Mouse (Mus musculus) frontal cortex, postnatal 25 days (tissue): Measurements from ENCODE around the gene Ddx54.

Source experiments
- DNase-seq, 2 experiments: peaks; one replicate each; pipeline ENCODE4 v3.0.0; 2022; ENCODE audit warnings: low spot score in 2 of 2

The Ddx54 gene

DNA sequence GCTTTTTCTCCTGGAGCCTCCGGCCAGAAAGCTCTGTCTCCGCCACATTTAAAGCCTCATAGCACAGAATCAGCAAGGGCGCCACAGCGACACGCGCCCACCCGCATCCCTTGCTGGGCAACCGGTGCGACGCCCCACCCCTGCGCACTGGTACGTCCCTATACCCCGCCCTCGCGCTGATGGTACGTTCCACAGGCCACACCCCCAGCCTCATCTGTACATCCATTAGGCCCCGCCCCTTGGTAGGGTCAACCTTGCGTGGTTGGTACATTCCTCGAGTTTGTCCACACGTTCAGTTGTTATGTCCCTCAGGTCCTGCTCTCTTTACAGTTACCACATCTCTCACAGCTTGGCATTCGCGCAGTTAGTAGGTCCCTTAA lies at the start of gene Ddx54, which contains the start of gene Rita1:
TSS of gene Ddx54 (plus strand) at position 298 of the 380 bp plus-strand sequence.
TSS of gene Rita1 (minus strand) at position 148 of the 380 bp plus-strand sequence.
- DNase-seq, result peak; percentile 99

DNA sequence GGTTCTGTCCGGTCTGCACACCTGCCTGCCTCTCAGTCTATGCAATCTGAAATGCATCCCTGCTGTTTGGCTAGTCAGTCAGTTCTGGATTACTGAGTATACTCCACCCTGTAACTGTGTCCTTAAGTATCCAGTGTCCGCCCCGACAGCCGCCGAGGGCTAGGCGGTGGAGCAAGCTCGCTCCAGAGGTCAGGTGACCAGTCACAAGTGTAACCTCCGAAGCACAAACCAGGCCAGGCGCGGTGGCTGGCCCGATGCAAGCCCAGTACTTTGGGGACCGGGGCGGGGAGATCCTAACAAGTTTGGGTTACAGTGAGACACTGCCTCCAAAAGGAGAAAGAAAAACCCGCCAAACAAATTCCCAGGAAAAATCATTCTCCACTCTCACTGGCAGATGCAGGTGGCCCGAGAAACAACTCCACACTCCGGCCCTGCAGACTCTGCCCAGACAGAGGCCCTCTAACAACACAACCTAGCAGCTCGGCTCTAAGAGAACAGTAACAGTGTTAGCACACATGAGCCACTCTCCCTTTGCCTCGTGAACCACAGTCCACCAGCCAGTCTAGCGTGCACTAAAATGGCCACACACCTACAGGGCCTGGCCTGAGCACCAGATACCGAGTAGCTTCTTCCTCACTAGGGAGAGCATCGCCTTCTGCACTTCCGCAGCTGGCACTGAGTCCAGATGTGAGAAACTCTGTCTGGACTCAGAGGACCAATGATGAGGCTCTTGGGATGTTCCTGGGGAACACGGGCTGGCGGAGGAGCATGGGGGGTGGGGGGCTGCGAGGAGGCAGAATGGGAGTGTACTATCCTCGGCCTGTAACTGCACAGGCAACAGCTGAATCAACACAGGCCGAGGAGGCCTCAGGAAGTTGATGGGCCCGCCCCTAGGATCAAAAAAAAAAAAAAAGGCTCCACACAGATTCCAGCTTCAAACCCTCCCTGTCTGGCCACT lies 49.3 kb upstream of the Ddx54 start:
- DNase-seq, result no peak

DNA sequence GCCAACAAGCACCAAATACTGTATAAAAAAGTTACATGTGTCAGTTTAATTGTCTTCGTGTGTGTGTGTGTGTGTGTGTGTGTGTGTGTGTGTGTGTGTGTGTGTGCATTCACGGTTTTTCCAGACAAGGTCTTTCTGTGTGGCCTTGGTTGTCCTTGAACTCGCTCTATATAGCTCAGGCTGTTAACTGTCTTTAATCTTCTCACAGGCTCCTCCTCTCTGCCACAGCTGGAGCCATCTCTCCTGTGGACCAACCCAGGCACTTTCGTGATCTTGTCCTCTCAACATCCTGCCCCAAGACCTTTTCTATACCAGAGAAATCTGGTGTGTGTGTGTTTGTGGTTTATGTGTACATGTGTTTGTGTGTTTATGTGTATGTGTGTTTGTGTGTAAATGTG lies 48.6 kb upstream of the Ddx54 start:
- no peak for DNase-seq

DNA sequence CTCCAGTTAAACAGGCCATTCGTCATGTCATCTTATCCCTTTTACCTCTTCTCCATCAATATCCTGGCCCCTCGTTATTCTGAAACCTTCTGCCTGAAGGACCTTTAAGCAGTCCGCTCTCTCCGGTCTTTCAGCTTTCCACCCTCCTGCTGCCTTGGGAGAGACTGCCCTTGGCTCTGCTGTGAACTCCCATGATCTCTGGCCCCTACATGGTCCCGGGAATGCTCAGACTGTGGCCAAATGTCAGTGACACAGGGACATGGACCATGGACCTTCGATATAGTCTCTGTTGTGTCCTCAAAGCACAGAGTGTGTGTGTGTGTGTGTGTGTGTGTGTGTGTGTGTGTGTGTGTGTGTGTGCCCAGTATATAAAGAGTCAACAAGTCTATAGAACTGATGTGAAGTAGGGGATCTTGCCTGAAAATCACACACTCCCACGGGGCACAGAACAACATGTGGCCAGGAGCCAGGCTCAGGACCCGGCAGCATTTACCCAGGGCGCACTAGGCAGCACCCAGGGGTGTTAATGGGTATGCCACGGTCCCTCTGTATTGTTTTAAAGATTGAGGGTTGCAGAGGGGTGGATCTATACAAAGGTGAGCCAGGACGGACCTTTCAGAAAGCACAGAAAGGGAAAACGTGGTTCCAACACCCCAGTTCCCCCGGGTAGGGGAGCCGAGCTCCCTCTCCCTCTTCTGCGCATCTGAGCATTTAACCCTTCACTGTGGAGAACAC lies 47.2 kb upstream of the Ddx54 start:
- DNase-seq, result no peak

DNA sequence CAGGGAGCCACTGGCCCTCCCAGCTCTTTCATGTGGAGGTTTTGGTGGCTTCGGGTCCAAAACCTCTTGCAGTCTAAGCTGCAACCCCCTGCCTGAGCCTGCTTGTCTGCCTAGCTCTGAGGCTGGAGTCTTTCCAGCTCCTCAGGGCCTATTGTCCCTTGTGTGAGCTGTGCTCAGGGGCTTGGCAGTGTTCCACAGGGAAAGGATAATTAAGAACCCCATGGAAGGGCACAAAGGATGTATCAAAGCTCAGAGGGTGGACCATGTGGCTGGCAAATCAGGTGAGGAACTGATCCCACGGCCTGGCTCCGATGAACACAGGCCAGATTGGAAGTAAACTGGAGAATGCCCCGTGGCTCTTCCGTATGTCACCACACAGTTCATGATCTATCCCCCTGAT lies 46.4 kb upstream of the Ddx54 start:
- DNase-seq, result no peak

DNA sequence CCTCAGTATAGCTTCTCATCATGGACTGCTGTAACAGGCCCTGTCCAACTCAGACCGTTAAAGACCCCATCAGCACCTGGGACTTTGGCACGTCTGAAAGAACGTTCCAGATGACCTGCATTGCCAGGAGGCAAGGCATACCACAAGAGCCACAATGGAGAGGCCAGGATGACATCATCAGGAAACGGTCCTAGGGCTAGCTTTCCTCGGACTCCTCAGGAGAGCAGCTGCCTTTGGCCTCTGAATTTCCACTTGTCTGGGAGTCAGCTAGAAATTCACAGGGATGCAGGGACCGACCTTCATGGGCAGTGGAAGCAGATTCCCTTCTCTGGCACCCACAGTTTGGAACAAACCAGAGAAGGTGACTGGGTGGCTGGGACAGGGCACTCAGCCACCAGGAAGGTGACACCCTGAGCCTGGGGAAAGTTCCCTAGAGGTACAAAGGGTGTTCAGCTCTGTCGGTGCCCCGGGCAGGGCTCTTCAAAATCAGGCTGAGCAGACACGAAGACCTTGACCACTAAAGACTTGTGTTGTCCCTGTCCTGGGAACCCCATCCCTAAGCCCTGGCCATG lies 45.8 kb upstream of the Ddx54 start:
- no peak for DNase-seq

DNA sequence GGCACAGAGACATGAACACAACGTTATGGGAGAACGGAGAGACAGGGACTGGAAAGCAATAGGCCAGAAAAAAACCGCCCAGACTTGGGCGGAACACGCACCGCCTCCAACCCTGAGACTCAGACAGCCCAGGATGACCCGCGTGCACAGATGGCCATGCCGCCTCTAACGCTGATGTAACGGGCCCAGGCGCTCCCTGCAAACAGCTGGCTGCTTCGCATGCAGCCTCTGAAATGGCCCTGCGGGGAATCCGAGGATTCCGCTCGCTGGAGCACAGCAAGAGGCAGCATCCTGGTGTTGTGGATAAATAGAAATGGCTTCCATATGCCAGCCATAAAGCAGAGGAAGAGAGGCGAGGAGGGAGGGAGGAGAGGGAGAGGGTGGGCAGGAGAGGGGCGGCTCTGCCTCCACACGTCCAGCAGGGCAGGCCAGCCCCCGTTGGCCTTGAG lies 45.3 kb upstream of the Ddx54 start:
- no peak for DNase-seq

DNA sequence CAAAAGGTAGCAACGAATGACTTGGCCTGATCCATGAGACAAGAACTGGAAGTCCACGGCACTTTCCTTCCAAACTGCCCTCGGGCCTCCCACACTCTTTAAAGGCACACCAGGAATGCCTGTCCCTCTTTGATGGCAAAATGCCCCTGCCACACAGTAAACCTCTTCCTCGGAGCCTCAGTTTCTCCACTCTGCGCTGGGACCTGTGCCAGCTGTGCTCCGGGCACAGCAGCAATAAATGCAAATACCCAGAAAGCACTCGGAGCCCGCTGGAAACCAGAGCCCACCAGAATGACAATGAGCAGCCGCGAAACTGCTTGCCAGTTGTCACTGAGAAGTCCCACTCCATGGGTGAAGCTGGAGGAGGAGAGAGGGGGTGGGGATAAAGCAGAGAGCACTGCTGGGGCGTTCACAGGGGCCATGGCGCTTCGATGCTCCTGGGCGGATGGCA lies 44.8 kb upstream of the Ddx54 start:
- no peak for DNase-seq

DNA sequence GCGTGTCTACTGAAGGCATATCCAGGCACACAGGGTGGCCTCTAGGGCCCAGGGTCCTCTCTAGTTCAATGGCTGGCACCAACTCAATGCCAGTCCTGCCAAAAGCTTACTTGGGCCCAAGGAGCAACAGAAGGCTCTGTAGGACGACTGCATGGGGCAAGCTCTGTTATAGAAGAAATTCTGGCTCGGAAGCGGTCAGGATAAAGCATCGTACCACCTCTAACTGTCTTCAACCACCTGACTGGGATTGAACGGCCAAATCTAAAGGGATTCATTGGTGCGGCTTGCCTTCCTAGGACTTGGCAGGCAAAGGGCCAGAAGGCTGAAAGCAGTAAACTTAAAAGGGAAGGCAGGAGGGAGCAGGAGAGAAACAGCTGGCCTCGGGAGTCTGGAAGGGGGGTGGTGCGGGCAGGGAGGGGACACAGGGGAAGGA lies 44.2 kb upstream of the Ddx54 start:
- no peak for DNase-seq

DNA sequence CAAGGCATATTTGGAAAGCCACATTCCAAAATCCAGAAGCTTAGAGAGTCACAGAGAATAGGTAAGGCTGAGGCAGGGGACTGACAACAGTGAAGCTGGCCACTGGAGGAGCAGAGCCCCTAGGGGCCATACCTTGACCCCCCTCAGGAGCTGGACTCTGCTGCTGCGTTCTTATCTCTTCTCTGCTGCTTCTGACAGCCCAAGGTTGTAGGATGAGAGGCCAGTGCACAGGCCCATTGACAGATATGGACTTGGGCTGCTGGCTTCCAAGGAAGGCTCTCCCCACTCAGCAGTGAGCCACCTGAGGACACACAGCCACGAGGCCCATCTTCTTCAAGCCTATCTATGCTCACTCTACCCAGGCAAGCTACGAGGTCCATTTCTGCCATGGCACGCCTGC lies 43.6 kb upstream of the Ddx54 start:
- no peak for DNase-seq

DNA sequence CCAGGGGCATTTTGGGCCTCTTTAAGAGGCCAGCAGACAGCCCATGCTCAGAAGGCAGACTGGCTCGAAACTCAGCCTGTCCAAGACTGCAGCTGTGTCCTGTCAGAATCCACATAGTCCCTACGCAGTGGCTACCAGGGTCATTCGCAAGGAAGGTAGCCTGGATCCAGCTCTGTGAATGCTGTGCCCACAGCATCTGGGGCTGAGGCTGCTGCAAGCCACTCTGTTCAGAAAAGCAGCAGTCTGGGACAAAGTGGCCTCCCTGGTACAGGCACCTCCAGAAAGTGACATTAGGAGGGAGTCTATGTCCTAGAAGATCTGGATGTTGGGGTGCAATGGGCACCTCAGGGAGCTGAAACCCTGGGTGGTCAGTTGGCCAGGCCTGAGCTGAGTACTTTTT lies 42.7 kb upstream of the Ddx54 start:
- no peak for DNase-seq

DNA sequence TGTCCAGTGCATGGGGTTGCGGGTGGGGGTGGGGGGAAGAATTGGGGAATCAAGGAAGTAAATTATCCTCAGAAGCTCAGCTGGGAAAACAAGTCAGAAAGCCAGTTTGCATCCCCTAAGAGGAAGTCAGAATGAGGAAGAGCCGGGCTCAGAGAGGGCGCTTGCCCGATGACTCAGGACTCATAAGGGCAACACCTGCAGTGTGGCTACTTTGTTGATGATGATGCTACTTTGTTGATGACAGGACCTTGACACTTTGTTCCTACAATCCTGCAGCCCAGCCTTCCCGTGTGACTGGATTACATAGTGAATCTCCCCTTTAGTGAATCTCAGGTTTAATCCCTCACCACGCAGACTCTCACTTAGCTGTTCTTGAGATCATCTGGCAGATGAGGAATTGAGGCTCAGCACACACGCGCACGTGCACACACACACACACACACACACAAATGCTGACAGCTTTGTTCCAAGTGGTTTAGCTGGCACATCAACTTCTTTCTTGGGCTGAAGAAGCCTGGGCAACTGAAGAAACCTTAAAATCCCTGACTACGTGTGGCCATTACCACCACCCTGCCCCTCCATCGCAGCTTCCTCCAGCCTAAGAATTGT lies 42.1 kb upstream of the Ddx54 start:
- DNase-seq, result no peak

DNA sequence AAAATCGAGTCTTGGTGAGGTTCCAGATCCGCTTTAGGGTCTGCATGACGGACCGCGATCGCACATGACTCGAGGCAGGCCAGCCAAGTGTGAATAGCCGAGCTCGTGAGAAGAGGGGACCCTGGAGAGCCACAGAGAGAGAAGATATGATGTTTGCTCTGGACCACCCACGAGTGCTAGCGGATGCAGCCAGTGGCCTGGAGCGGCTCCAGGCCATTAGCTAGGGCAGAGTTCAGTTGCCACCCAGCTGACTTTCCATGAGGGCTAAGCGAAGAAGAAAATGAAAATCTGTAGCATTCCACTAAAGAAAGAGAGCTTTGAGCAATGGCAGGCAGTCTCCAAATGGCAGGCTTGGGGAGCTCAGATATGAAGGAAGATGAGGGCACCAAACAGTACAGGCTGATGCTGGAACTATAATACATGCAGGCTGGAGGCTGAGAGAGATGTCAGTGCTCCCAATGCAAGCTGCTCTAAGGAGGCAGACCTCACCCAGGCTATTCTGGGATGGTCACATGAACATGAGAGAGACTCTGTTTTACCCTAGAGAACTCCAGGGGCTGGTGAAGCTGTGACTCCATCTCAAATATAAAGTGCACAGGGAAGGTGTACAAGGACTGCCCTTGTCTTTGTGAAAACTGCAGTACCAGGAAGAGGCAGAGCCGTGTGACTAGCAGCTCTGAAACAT lies 41.3 kb upstream of the Ddx54 start:
- DNase-seq, result no peak

DNA sequence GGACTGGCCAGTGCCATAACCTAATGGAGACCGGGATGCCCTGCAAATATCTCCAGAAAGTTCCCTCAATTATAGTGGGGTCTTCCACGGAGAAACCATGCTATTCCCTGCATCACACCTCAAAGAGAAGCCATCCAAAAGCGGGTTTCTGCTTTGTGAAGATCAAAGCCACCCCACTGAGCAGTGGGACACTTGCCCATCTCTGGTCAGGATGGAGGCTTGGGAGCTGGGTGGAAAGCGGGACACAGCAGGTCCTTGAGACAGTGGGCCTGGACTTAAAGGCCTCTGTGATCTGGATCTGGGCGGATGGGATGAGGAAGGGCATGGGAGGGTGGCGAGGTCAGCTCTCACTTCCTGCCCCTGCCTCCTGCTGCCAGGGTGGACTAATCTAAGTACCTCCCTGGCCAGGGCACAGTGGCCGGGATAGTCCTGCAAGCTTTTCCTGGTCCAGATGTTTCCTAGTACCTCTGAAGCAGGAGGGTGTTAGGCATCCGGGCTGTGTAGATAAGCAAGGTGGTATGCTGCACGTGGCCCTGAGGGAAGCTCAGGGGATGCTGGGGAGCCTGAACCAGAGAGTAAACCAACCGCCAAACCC lies 38.0 kb upstream of the Ddx54 start:
- no peak for DNase-seq

DNA sequence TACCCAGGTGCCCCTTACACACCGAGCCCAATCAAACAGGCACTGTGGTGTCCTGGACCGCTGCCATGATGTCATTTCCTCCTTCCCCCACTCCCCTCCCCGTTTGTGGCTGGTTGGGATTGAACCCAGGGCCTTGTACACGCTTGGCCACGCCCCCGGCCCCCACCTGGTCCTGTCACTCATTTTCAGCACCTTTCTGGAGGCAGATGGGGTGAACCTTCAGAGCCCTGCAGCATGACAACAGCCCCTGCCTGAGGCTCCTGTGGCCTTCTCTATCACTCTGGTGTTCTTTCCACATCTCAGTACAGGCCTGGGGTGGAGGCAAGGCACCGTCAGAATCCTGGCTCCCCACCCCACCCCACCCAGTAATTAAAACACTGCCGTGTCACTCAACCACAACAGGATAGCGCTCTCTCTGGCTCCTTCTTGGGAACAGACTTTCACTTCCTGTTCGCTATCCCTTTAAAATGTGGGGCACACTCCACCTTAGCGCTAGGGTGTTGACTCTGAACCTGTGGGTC lies 35.7 kb upstream of the Ddx54 start:
- no peak for DNase-seq

DNA sequence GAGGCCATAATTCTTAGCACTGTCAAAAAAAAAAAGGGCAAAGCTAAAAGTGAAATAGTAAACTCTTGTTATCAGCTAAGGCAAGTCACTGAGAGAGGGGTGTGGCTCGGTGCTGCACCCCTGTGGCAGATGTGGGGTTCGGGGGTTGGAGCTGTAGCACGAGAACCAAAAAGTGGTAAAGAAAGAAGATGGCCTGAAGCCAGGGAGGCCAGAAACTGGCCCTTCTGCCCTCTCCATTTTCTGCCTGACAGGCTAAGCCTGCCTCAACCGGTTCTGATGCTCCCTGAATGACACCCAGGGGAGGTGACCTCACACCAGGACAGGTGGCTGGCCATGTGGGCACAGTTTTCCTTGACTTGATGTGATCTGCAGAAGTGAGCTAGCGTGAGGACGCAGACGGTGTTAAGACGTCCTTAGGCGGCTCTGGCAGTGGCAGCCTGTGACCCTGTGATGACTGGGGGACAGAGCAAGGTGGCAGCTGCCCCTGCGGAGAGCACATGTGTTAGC lies 34.6 kb upstream of the Ddx54 start:
- DNase-seq, result no peak

DNA sequence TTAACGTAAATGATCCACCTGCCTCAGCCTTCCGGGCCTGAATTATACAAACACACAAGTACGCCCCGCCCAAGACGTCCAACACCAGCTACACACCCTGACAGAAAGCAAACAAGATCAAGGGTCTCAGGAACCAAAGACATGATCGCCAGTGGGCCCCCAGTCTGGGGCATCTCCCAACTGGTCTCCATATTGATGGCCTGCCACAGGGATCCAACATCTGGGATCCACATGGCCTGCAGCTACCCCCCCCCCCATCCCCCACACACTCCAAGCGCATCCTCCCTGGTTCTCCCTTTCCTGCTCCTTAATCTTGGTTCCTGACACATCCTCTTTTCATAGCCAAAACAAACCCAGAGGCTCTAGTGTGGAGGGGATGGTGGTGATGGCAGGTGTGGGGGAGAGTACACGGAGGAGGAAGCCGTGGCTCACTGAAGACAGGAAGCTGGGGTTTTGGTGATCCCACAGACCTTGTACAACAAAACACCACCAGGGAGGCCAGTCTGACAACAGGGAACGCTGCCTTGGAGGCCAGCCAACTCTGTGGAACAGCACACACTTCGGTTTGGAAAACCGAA lies 33.9 kb upstream of the Ddx54 start:
- no peak for DNase-seq

DNA sequence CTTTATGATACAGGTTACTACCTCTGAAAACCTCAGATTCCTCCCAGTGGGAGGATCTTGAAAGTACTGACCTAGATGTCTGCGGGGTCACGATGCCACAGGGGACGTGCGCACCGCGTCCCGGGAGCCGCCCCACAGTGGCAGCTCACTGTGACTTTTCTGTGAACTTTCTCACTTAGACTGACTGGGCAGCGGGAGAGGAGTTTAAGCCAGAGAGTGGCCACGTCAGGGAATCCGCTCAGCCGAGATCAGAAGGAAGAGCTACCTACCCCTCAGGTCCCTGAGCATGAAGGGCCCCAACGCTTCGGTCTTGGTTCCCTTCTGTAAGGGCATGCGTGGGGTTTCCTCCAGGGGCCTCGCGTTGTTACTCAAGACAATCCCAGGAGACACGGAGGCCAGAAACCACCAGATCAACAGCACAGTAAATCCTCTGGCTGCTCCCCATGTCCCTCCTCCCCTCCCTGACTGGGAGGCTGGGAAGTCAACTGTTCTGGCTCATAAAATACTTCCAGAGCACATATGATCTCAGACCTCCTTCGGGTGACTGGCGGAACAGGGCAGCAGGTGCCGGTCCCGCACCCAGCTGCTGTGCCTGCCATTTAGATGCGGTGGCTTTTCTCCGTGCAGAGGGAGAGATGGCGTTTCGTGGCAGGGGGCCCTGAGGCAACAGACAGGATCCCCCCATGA lies 33.2 kb upstream of the Ddx54 start:
- no peak for DNase-seq

DNA sequence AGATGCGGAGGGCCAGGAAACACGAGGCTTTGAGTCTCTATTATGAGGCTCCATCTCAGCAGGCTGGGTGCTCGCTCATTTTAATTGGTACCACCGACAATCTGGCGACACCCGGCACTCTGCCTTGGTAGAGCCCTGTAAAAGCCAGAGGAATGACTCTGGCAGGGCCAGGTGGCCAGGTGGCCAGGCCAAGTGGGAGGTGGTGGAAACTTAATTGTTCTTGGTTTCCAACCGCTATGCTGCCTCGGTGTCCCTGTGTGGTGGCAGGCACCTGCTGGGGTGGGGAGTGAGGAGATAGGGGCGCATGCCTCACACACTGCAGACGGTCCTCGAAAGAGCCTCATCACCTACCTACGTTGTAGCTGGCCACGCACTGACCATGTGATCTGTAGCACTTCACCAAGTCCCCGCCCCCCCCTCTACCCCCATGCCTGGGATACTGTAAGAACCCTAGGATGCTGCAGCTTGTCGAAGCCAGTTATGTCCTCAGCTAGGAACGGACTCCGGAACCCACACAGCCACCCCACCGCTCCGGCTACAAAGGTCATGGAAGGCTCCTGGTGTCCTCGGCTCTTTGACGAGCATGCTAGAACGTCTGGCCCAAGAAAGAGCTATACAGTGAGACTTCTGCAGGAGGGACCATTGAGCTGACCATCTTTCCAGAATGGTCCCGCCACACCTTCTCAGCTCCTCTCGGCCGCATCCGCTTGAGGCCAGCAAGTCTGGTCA lies 32.5 kb upstream of the Ddx54 start:
- DNase-seq, result no peak
